Mouse (Mus musculus) limb, embryonic 10.5 days (tissue): Measurements from ENCODE around the gene Zfp511. TPM values are rescaled to one million over a fixed set of nuclear protein-coding genes. Genes with fewer than 3 reads are reported as not detected.

Source experiments
- DNase-seq: peaks from one replicate; pipeline ENCODE4 v3.0.0-alpha.2; 2017; ENCODE audit warnings: low spot score
- H3K27ac ChIP-seq: fragments of 300-500 bp; sonication (generic); 2 replicates; pipeline ENCODE4 v1.5.1; 2016; ENCODE audit warnings: mild to moderate bottlenecking
- H3K27me3 ChIP-seq: fragments of 300-500 bp; sonication (generic); 2 replicates; pipeline ENCODE4 v1.6.1; 2016; ENCODE audit warnings: low read depth, mild to moderate bottlenecking; ENCODE audit not compliant: poor library complexity, severe bottlenecking
- H3K36me3 ChIP-seq: fragments of 300-500 bp; sonication (generic); 2 replicates; pipeline ENCODE4 v1.6.1; 2016; ENCODE audit warnings: mild to moderate bottlenecking, moderate library complexity
- H3K4me1 ChIP-seq: fragments of 300-500 bp; sonication (generic); 2 replicates; pipeline ENCODE4 v1.6.1; 2016
- H3K4me3 ChIP-seq: fragments of 300-500 bp; sonication (generic); 2 replicates; pipeline ENCODE4 v1.5.1; 2016; ENCODE audit warnings: mild to moderate bottlenecking, moderate library complexity
- H3K9me3 ChIP-seq: fragments of 300-500 bp; sonication (generic); replicated peaks from 2 replicates; pipeline ENCODE4 v1.6.1; 2016; ENCODE audit warnings: mild to moderate bottlenecking
- WGBS: fragments of 180-500 bp; shearing (Covaris S2); methylation state at CpG from one replicate; pipeline ENCODE4 v1.1.7; 2016; 5-methylcytosine and 5-hydroxymethylcytosine counted together
- microRNA-seq: library from miRNA; unstranded; fragments of <30 nt; microRNA quantifications from one replicate; pipeline ENCODE4, GENCODE M21; 2017
- polyA plus RNA-seq: library from polyadenylated mRNA; unstranded; fragments of >200 nt; fragmentation: Nextera tagmentation; extraction: Ambion mirVana; gene quantifications from 2 replicates; pipeline ENCODE4 v1.2.1, GENCODE M21; 2016

The Zfp511 gene
- polyA plus RNA-seq, 1 experiment from 2014 or later = 40.7 TPM

DNA sequence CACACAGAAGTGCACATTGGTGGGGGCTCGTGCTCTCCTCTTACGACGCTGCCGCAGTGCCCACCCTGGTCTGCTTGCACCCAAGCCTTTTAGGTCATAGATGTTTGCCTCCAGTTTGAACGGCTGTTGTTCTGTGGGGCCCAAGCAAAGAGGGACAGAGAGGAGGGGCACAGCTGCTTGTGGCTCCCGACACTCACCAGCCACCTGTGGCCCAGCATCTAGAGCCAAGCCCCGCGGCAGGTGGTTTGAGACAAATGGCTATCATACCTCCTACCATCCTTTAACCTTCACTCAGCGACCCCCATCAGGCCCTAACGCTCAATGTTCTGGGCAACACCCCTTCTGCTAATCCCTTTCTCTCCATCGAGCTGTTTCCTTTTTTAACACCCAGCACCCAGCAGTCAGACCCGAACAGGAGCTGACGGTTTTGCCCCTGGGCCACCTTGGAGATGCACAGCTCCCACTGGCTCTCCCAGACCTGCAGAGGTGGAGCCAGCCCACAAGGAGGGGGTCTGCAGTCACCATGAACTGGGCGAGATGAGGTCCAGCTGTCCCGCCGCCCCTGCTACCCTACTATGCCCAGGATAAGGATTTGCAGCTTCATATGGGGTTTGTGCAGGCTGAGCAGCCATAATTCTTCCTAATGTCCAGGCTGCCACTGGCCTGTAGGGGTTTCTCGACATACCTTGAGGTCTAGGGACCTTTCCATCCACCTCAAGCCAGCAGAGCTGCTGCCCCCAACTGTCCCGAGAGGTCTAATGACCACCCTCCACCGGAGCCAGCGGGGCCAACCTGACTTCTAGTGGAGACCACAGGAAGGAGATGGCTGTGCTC lies 45.4 kb downstream of the Zfp511 start:
- peaks cover 24% of the 10 kb centered on the region for H3K4me1 ChIP-seq
- no peaks in the 10 kb centered on the region for H3K9me3 ChIP-seq
- 24% methylated on average over 20 of the region's 20 CpGs for WGBS
- no peaks in the 10 kb centered on the region for H3K36me3 ChIP-seq
- no peak overlapping the region for H3K27ac ChIP-seq
- DNase-seq = no peak
- H3K4me3 ChIP-seq = peak overlapping the region; percentile 44; the same call in 1 of the 2 replicates
- peaks cover 47% of the 10 kb centered on the region for H3K27me3 ChIP-seq

- Histone ChIP-seq H3K9me3 (no peaks in the 10 kb centered on the region), H3K4me1 (peaks cover 24% of the 10 kb centered on the region), H3K4me3 (peak within 1 kb of the TSS; percentile 44; the same call in 1 of the 2 replicates), H3K27ac (no peak within 1 kb of the TSS), H3K27me3 (peaks cover 47% of the 10 kb centered on the region), H3K36me3 (no peaks in the 10 kb centered on the region)
- peak; percentile 78 for DNase-seq
- WGBS = 8% methylated on average over 18 of the region's 18 CpGs
These were observed 46.1 kb downstream of the Zfp511 start, which contains the start of gene Caly for GRCm38 (mm10) chr7:140082242-140082678. Caly (minus strand) TSS chr7:140082548.

Small RNAs within 50 kb of the gene (microRNA-seq; reads per million reads assigned to microRNA genes)
- gene Mir7062 = 1.2 reads per million

Other genes starting within 250 kb of the Zfp511 start
- gene Adgra1, start 202.2 kb upstream of the Zfp511 start, polyA plus RNA-seq = not detected in 2 replicates
- not detected in 2 replicates for gene Kndc1, start 141.7 kb upstream of the Zfp511 start, polyA plus RNA-seq
- 0.38 and 0.64 TPM in 2 replicates for gene Utf1, start 92.6 kb upstream of the Zfp511 start, polyA plus RNA-seq
- 0.39 and 0.85 TPM in 2 replicates for gene 6430531B16Rik, start 57.6 kb upstream of the Zfp511 start, polyA plus RNA-seq
- gene Adam8, start 43.8 kb upstream of the Zfp511 start, polyA plus RNA-seq = 2.2 TPM in 2 replicates
- gene Tubgcp2, start 278 bp downstream of the Zfp511 start, polyA plus RNA-seq = 81.6 and 87.8 TPM in 2 replicates
- gene Msx3, start 12.7 kb downstream of the Zfp511 start, polyA plus RNA-seq = not detected in 2 replicates
- 1.1 and 1.2 TPM in 2 replicates for gene Caly, start 46.2 kb downstream of the Zfp511 start, polyA plus RNA-seq
- gene Prap1, start 57.0 kb downstream of the Zfp511 start, polyA plus RNA-seq = not detected in 2 replicates
- 8.7 and 13.9 TPM in 2 replicates for gene Fuom, start 66.0 kb downstream of the Zfp511 start, polyA plus RNA-seq
- 19.2 and 23.7 TPM in 2 replicates for gene Paox, start 79.4 kb downstream of the Zfp511 start, polyA plus RNA-seq
- gene Echs1, start 80.1 kb downstream of the Zfp511 start, polyA plus RNA-seq = 174 and 178 TPM in 2 replicates
- 29.5 and 31.9 TPM in 2 replicates for gene Mtg1, start 101.2 kb downstream of the Zfp511 start, polyA plus RNA-seq
- not detected in 2 replicates for gene Sprn, start 118.5 kb downstream of the Zfp511 start, polyA plus RNA-seq
- not detected in 2 replicates for gene Olfr522, start 128.4 kb downstream of the Zfp511 start, polyA plus RNA-seq
- gene Olfr523, start 136.8 kb downstream of the Zfp511 start, polyA plus RNA-seq = not detected in 2 replicates
- gene Olfr524, start 169.6 kb downstream of the Zfp511 start, polyA plus RNA-seq = not detected in 2 replicates
- gene Cd163l1, start 181.9 kb downstream of the Zfp511 start, polyA plus RNA-seq = 0.04 TPM in 1 of 2 replicates, not detected in the other
- not detected in 2 replicates for gene 5830411N06Rik, start 210.9 kb downstream of the Zfp511 start, polyA plus RNA-seq